Mouse (Mus musculus): ENCODE measurements around the gene Lipc. TPM values are rescaled to one million over a fixed set of nuclear protein-coding genes. Genes with fewer than 3 reads are reported as not detected.

Lipc gene
- polyA plus RNA-seq, 1 experiment, result 0.87 TPM

DNA sequence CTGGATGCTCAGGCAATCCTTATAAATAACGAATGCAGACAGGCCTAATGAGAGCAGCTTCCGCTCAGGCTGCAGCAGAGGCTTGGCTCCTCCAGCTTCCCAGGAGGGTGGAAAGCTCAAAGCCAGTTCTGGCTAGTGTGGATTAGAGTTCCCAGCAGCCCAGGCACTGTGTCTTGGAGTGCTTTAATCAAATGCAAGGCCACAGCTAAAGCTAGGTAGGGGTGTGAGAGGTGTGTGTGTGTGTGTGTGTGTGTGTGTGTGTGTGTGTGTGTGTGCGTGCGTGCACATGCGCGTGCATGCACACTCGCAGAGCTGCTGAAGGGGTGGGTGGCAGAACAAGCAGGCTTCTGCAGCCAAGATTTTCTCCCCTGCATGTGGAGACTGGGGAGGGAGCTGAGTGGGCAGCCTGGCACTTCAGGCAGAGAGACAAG is 11.4 kb upstream of the Lipc start:
- TF ChIP-seq CTCF (IDR thresholded peaks at IDR 0.05; ENCODE audit: control insufficient read depth, insufficient read depth, low read length), result no peak
- TF ChIP-seq POLR2A (IDR thresholded peaks at IDR 0.05; ENCODE audit: borderline replicate concordance, control insufficient read depth, low read depth, low read length), result no peak
- Histone ChIP-seq H3K4me3 (replicated peaks; ENCODE audit: control insufficient read depth, low read depth, low read length) (no peak overlapping the region), H3K4me1 (ENCODE audit: control insufficient read depth, insufficient read depth, low read length) (peaks cover 1% of the 10 kb centered on the region; the same call in 1 of the 2 replicates), H3K27ac (ENCODE audit: control insufficient read depth, insufficient read depth, low read depth, low read length, poor library complexity) (no peak overlapping the region)
- 92% methylated on average over 7 of the region's 7 CpGs for WGBS

- 91% methylated on average over 2 of the region's 2 CpGs for WGBS
These were observed 10.9 kb upstream of the Lipc start for GRCm38 (mm10) chr9:70962781-70963455.

GRCm38 (mm10) chr9:70960301-70960700 is 8.3 kb upstream of the Lipc start:
- Histone ChIP-seq H3K27ac (ENCODE audit: control insufficient read depth, insufficient read depth, low read depth, low read length, poor library complexity) (no peak overlapping the region; the same call in 1 of the 2 replicates), H3K4me1 (ENCODE audit: control insufficient read depth, insufficient read depth, low read length) (peaks cover 1% of the 10 kb centered on the region; the same call in 1 of the 2 replicates), H3K4me3 (replicated peaks; ENCODE audit: control insufficient read depth, low read depth, low read length) (no peak overlapping the region)
- 83% methylated on average over 5 of the region's 5 CpGs for WGBS
- no peak for TF ChIP-seq POLR2A (IDR thresholded peaks at IDR 0.05; ENCODE audit: borderline replicate concordance, control insufficient read depth, low read depth, low read length)
- no peak for TF ChIP-seq CTCF (IDR thresholded peaks at IDR 0.05; ENCODE audit: control insufficient read depth, insufficient read depth, low read length)

More at GRCm38 (mm10) chr9:70962781-70963455, 10.9 kb upstream of the Lipc start:
- Histone ChIP-seq H3K4me1 (ENCODE audit: control insufficient read depth, insufficient read depth, low read length) (peaks cover 1% of the 10 kb centered on the region; the same call in 1 of the 2 replicates), H3K4me3 (replicated peaks; ENCODE audit: control insufficient read depth, low read depth, low read length) (no peak overlapping the region), H3K27ac (ENCODE audit: control insufficient read depth, insufficient read depth, low read depth, low read length, poor library complexity) (no peak overlapping the region)
- no peak for TF ChIP-seq POLR2A (IDR thresholded peaks at IDR 0.05; ENCODE audit: borderline replicate concordance, control insufficient read depth, low read depth, low read length)

DNA sequence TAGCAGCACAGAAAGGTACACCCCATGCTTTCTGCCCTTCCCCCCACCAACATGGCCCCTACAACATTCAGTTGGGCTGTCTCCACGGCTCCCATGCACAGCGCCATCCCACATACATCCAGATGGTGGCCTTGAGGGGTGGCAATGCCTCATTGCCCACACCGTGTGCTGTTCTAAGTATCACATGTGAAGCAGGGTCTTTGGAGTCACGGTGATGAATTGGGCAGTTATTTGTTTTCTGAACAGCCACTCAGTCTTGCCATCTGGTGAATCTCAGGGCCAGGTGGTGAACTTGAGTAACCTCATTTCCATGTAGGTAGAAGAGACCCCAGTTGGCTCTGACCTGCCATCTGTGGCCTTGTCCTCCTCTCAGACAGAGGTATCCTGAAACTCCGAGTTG is 7.8 kb upstream of the Lipc start:
- peaks cover 1% of the 10 kb centered on the region; the same call in 1 of the 2 replicates for H3K4me1 ChIP-seq (ENCODE audit: control insufficient read depth, insufficient read depth, low read length)
- no peak overlapping the region for H3K27ac ChIP-seq (ENCODE audit: control insufficient read depth, insufficient read depth, low read depth, low read length, poor library complexity)
- H3K4me3 ChIP-seq (replicated peaks; ENCODE audit: control insufficient read depth, low read depth, low read length), result no peak overlapping the region
- WGBS, result 78% methylated on average over 5 of the region's 5 CpGs
- TF ChIP-seq CTCF (IDR thresholded peaks at IDR 0.05; ENCODE audit: control insufficient read depth, insufficient read depth, low read length), result no peak
- no peak for TF ChIP-seq POLR2A (IDR thresholded peaks at IDR 0.05; ENCODE audit: borderline replicate concordance, control insufficient read depth, low read depth, low read length)

DNA sequence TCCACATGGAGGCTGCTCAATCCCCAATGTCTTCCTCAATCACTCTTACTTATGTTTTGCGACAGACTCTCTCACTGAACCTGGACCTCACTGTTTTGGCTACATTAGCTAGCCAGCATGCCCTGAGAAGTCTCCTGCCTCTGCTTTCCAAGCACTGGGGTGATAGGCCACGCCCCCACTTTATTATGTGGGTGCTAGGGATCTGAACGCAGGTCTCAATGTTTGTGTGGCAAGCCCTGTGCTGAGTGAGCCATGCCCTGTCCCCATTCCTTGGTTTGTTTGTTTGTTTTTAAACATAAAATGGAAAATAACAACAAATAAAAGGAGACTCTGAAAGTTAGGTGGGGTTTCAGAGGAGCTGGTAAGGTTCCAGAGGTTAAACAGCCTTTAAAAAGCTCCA is 7.4 kb upstream of the Lipc start:
- TF ChIP-seq POLR2A (IDR thresholded peaks at IDR 0.05; ENCODE audit: borderline replicate concordance, control insufficient read depth, low read depth, low read length) (no peak), CTCF (IDR thresholded peaks at IDR 0.05; ENCODE audit: control insufficient read depth, insufficient read depth, low read length) (no peak)
- H3K27ac ChIP-seq (ENCODE audit: control insufficient read depth, insufficient read depth, low read depth, low read length, poor library complexity), result no peak overlapping the region
- 81% methylated on average over 3 of the region's 3 CpGs for WGBS
- H3K4me3 ChIP-seq (replicated peaks; ENCODE audit: control insufficient read depth, low read depth, low read length), result no peak overlapping the region
- H3K4me1 ChIP-seq (ENCODE audit: control insufficient read depth, insufficient read depth, low read length), result peaks cover 1% of the 10 kb centered on the region; the same call in 1 of the 2 replicates

DNA sequence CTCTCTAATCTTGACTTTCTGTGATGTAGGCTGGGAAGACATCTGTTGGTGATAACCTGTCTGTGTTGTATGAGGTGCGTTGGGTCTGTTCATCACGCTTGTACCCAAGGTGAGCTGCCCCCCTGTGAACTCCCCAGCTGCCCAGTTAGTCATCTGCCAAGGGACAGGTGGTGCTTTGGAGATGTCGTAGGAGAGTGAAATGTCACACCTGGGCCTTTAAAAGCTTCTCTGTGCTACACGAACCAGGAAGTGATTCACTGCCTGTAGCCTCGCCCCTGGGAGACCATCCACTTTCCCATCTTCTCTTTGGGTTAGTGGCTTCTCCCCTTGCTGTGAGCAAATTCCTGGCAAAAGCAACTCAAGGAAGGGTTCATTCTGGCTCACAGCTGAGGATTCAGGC is 6.4 kb upstream of the Lipc start:
- Histone ChIP-seq H3K4me3 (replicated peaks; ENCODE audit: control insufficient read depth, low read depth, low read length) (no peak overlapping the region), H3K27ac (ENCODE audit: control insufficient read depth, insufficient read depth, low read depth, low read length, poor library complexity) (no peak overlapping the region), H3K4me1 (ENCODE audit: control insufficient read depth, insufficient read depth, low read length) (peaks cover 1% of the 10 kb centered on the region; the same call in 1 of the 2 replicates)
- 76% methylated on average over 5 of the region's 5 CpGs for WGBS
- TF ChIP-seq POLR2A (IDR thresholded peaks at IDR 0.05; ENCODE audit: borderline replicate concordance, control insufficient read depth, low read depth, low read length), result no peak
- TF ChIP-seq CTCF (IDR thresholded peaks at IDR 0.05; ENCODE audit: control insufficient read depth, insufficient read depth, low read length), result no peak

DNA sequence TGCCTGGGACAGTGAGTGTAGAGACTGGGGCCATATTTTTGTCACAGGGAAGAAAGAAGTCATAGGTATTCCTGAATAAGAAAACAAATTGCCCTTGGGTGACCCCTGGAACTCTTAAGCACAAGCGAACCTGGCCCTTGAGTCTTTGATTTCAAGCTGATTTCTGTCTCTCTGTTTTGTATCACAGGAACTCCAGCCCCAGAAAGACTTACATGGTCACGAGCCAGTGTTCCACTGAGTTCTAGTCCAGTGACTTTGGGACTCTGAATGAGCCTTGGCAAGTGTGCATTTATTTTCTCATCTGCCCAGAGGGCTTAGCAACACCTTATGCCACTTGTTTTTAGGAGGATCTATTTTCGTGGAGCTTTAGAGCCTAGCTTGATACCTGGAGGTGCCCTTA is 5.7 kb upstream of the Lipc start:
- no peak for TF ChIP-seq CTCF (IDR thresholded peaks at IDR 0.05; ENCODE audit: control insufficient read depth, insufficient read depth, low read length)
- TF ChIP-seq POLR2A (IDR thresholded peaks at IDR 0.05; ENCODE audit: borderline replicate concordance, control insufficient read depth, low read depth, low read length), result no peak
- Histone ChIP-seq H3K4me3 (replicated peaks; ENCODE audit: control insufficient read depth, low read depth, low read length) (no peak overlapping the region), H3K27ac (ENCODE audit: control insufficient read depth, insufficient read depth, low read depth, low read length, poor library complexity) (no peak overlapping the region), H3K4me1 (ENCODE audit: control insufficient read depth, insufficient read depth, low read length) (peaks cover 1% of the 10 kb centered on the region; the same call in 1 of the 2 replicates)
- 83% methylated on average over 3 of the region's 3 CpGs for WGBS

DNA sequence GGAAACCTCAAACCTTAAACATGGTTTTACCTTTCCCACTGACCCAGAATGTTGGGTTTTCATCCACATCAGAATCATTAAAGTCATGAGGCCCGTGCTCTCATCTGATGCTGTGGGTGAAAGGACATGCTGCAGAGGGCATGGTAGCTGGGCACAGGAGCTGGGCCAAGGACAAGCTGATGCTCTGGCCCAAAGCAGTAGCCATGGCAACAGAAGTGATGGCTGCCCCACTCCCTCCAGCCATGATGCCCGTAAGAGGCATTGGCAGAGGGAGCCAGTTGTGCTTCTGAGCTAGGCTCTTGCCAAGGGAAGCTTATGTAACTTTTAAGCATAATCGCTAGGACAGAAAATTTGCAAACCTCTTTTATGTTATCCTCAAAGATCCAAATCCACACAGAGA is 2.2 kb upstream of the Lipc start:
- H3K4me3 ChIP-seq (replicated peaks; ENCODE audit: control insufficient read depth, low read depth, low read length), result no peak overlapping the region
- 81% methylated on average over 3 of the region's 3 CpGs for WGBS
- no peak overlapping the region for H3K27ac ChIP-seq (ENCODE audit: control insufficient read depth, insufficient read depth, low read depth, low read length, poor library complexity)
- peaks cover 1% of the 10 kb centered on the region; the same call in 1 of the 2 replicates for H3K4me1 ChIP-seq (ENCODE audit: control insufficient read depth, insufficient read depth, low read length)
- TF ChIP-seq POLR2A (IDR thresholded peaks at IDR 0.05; ENCODE audit: borderline replicate concordance, control insufficient read depth, low read depth, low read length) (no peak), CTCF (IDR thresholded peaks at IDR 0.05; ENCODE audit: control insufficient read depth, insufficient read depth, low read length) (no peak)

Measured in bone marrow, adult 2 months (tissue).